Mouse (Mus musculus) right cerebral cortex, postnatal 14 days (tissue): ENCODE results near the gene Slc39a3.
"Not testable (repeated sequence)": the region's sequence is repeated elsewhere in the genome, so short reads cannot be mapped to it uniquely, and the experiment has no call there.

Experiments used
- DNase-seq: peaks from one replicate; pipeline ENCODE4 v3.0.0; 2022

Slc39a3 gene

DNA sequence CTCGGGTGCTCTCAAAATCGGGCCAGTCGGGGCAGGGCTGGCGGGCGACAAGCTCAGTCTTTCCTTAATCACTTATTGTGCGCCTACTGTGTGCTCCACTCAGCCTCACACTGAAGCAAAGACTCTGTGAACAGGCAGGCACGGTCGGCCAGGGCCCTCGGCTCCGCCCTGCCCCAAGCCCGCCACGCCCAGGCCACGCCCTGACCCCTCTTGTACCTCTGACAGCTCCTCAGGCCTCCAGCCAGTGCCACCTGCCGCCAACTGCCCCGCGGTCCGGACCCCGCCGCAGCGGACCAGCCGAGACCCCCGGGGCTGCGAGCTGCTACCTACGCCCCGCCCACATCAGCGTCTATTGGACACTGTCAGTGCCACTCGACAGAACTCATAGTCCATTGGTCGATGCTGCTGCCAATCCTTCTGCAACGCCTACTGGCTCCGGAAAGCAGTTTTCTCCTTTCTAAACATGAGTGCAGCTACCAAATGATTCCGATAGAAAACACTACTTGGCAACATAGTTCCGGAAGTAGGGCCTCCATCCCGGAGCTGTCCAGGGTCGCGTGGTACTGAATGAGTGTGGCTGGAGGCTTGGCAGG is at the start of gene Slc39a3:
TSS of gene Slc39a3 (minus strand) at position 439 of the 593 bp plus-strand sequence.
- peak; percentile 100 for DNase-seq

DNA sequence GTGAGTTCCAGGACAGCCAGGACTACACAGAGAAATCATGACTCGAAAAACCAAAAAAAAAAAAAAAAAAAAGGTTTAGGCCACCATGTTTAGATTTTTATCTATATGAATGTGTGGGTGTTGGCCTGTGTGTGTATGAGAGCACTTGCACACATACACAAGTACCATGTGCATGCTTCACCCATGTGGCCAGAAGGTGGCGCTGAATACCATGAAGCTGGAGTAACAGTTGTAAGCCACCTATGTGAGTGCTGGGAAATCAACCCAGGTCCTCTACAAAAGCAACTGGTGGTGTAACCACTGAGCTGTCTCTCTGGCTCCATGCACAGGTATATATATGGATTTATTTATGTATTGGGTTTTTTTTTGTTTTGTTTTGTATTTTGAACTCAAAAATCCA is 49.8 kb upstream of the Slc39a3 start:
- DNase-seq, result no peak

DNA sequence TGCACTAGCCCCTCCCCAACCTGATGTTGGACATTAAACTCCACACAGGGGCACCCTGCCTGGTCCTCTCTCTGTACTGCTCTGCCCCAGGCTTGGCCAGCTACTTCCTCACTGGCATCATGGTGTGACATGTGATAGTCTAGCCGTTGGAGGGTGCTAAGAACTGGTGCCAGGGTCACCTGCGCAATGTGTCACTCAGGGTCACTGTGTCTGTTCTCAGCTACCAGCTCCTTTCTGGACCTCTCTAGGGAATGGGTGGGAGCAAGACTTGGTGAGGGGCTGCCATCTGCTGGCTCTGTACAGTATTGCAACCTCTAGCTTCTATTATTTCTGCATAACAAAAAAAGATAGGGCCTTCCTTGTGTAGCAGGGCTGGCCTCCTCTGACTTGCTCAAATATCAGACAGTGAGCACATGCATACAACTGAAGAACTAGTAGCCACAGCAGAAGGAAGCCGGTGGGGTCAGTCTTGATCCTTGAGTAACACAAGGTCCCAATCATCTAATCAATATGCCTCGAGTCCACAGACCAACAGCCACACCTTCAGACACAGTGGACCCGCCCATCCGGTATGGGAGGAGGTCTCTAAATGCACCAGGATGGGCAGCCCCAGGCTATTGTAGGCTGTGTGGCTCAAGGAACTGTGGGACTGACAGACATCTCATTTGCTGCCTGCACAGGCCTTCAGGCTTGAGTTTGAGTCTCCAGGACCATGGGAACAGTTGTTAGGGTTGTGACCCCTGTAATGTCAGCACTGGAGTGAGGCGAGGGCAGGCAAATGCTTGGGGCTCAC is 45.1 kb upstream of the Slc39a3 start:
- peak; percentile 71 for DNase-seq

DNA sequence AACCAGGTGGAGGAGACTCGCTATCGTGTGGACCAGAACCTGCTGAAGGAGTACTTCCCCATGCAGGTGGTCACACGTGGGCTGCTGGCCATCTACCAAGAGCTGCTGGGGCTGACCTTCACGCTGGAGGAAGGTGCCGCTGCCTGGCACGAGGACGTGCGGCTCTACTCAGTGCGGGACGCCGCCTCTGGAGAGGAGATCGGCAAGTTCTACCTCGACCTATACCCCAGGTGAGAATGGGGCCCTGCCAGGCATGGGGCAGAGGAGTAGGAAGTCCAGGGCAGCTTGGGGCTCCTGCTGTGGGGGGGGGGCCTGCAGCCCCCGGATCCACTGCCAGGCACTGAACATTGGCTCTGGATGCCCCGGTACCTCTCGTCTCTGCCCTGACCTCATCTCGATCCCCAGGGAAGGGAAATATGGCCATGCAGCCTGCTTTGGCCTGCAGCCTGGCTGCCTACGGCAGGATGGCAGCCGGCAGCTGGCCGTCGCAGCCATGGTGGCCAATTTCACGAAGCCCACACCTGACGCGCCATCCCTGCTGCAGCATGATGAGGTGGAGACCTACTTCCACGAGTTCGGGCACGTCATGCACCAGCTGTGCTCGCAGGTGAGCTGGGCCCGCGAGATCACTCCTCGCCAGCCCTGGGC is 42.9 kb upstream of the Slc39a3 start:
- DNase-seq, result no peak

DNA sequence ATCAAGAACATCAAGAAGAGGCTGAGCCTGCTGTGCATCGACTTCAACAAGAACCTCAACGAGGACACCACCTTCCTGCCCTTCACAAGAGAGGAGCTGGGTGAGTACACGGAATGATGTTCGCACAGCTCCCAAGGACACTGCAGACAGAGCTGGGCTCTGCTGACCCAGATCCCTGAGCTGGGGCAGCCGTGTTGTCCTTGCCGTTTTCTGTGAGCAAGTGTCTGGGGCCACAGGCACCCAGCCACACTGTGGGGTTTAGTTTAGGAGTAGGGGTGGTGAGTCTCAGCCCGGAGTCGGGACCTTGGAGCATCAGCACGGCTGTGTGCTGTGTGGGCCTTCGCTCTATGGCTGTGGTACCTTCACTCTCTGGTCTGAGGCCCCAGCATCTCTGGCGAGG is 40.7 kb upstream of the Slc39a3 start:
- no peak for DNase-seq

DNA sequence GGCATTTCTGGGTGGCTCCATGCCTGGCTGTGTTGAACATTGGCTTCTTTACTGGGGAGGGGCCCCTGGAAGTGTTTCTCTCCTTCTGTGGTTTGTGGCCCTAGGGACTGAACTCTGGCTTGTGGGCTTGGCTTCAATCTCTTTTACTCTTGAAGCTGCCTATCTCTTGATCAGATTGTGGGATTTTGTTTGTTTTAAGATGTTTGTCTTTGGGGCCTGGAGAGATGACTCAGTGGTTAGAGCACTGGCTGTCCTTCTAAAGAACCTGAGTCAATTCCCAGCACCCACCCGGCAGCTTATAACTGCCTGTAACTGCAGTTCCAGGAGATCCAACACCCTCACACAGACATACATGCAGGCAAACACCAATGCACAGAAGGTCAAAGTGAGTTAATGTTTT is 39.1 kb upstream of the Slc39a3 start:
- DNase-seq, result no peak

DNA sequence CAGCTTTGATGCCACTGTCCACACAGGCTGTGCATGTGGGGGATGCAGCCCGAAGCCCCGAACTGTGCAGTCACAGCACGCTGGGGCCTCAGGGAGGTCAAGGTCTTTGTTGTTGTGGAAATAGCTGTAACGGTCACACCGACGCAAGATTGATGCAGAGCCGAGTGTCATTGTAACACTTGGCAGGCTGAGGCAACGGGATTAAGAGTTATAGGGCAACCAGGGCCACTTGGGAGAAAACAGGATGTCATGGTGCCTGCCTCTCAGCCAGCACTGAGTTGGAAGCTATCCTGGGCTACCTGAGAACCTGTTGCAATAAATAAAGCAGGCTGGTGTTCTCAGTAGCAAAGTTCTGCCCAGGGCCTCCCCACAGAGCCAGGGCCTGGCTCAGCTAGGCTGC is 38.5 kb upstream of the Slc39a3 start:
- no peak for DNase-seq

DNA sequence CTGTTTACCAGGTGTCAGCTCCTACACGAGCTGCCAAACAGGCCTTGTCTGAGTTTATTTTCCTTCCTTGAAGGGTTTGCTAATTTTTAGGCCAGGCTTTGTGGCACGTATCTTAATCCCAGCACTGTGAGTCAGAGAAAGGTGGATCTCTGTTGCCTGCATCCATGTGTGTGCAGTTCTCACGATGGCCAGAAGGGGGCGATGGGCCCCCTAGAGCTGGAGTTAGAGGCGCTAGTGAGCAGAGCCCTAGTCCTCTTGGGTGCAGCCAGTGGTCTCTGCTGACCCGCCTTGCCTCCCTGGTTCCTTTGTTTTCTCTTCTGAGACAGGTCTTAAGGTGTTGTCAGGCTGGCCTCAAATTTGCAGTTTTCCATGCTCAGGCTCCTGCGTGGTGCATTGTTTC is 36.2 kb upstream of the Slc39a3 start:
- peak; percentile 29 for DNase-seq

DNA sequence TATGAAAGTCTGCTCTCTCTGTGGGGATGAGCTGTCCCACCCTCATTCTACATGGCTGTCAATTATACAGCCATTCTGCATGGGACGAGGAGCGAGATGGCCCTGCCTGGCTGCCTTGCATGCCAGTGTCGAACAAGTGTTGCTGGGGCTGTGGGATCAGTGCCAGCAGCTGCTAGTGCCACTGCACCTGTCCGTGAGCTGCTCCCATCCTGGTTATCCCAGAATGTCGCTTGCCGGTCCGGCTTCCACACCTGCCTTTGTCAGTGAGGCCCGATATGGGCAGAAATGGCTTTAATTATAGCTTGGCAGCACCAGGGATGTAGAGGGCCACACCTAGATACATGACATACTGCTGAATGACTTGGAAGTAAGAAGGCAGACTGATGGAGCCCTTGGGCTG is 35.1 kb upstream of the Slc39a3 start:
- no peak for DNase-seq

DNA sequence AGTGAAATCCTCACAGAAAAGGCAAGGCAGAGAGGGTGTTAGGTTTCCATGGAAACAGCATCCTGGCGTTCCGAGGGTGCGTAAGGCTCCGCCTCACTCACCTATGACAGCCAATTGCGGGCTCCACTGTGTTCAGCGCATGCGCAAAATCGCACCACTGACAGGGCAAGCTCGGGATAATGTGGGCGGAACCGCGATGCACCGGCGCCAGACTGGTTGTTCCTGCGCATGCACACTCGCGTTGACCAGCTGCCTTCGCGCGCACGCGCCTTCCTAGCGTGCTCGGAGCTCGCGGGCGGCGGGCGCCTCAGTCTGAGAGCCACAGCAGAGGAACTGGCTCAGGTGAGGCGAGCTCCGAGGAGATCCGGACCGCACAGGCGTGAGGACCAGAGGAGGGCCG is 32.6 kb upstream of the Slc39a3 start, which contains the start of gene Thop1:
TSS of gene Thop1 (plus strand) at position 200 of the 400 bp plus-strand sequence.
- DNase-seq, result peak; percentile 98

DNA sequence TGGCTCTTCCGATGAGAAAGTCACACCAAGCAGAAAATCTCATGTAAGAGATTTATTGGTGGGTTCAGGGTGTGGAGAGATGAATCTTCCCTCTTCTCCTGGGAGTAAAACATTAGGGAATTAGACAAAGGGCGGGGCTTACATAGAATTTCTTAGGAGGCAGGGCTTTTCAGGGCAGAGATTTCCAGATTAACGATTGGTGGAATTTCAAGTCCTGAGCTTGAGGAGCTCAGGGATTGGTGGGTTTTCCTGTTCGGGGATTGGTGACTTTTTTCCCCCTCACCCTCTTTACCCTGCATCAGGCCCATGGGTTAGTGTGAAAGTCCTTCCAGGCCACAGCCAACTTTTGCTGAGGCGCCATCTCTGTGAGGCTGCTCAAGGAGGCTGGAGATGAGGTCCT is 31.5 kb upstream of the Slc39a3 start:
- DNase-seq, result no peak

DNA sequence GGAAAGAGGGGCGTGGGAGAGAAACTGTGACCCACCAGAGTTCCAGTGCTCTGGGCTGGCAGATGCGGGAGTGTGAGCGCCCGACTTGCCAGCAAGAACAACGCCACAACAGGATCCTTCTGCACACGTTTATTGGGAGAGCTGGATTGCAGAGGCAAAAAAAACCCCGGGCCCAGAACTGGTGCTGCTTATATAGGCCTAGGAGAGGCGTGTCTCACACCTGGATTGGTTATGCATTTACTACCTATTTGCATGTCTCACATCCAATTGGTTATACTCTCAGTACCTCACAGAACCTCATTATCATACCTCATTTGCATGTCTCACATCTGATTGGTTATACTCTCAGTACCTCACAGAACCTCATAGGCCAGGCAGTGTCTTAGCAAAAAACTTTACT is 27.3 kb upstream of the Slc39a3 start:
- DNase-seq, result not testable (repeated sequence)

DNA sequence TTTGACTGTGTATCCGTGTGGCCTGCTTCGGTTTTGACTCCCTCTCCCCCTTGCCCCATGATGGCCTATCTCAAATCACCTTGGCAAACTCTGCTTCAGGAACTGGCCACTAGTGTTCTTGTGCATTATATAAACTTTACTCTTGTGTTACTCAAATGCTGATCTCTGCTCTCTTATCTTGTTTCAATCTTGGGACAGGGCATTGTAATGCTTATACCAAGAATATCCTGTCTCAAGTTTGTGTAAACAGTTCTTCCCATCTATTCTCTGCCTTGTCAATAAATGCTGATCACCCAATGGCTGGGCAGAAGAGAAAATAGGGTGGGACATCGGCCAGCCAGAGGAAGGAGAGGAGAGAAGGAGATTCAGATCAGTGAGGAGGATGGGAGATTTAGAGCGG is 25.5 kb upstream of the Slc39a3 start:
- no peak for DNase-seq

DNA sequence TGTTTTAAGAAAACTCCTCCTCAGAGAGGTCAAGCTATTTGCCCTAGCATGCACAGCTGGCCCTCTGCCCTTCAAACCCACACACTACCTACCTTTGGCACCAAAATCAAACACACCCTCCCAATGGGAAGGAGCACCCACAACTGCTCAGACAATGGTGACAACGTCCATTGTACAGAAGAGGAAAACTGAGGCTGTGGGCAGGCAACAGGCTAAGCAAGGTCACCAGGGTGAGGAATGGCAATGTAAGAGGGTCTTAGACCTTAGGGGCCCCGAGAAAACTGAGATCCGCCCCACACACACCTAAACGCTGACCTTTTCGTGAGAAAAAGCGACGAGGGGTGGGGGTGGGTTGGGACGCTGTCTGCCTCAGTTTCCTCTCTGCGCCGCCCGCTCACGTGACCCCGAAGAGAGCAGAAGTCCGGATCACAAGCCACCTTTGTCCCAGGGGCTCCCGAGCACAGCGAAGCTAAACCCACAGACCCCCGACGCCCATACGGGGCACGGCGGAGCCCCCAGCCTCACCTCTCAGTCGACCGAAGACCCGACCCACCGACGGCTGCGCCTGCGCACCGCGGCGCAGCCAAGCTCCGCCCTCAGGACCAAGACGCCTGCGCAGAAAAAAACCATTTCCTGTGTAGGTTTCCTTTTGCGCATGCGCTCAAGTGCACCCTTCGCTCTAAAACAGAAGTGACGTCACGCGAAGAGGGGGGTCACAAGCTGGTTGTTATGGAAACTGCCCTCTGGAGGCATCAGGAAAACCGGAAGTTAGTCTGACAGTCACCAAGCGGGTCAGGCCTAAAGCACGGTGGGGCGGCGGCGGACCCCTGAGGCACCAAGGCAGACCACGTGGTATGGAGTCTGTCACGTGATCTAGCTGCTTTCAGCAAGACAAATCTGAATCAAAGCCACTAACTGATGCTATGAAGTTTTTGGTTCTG is 22.6 kb upstream of the Slc39a3 start, which contains the start of gene Sgta:
TSS of gene Sgta (minus strand) at position 579 of the 941 bp plus-strand sequence.
- DNase-seq, result peak; percentile 99

DNA sequence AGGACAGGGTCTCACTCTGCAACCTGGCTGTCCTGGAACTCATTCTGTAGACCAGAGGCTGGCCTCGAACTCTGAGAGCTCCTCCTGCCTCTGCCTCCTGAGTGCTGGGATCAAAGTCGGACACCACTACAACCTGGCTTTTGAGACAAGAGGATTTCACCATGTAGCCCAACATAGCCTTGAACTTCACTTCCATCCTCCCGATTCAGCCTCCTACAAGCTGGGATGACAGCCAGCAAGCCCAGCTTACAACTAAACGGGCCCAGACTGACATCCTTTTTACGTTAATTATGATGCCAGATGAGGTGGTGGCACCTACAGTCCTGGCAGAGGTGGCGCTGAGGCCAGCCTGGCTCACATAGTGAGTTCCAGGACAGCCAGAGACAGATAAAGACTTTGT is 21.7 kb upstream of the Slc39a3 start:
- no peak for DNase-seq

DNA sequence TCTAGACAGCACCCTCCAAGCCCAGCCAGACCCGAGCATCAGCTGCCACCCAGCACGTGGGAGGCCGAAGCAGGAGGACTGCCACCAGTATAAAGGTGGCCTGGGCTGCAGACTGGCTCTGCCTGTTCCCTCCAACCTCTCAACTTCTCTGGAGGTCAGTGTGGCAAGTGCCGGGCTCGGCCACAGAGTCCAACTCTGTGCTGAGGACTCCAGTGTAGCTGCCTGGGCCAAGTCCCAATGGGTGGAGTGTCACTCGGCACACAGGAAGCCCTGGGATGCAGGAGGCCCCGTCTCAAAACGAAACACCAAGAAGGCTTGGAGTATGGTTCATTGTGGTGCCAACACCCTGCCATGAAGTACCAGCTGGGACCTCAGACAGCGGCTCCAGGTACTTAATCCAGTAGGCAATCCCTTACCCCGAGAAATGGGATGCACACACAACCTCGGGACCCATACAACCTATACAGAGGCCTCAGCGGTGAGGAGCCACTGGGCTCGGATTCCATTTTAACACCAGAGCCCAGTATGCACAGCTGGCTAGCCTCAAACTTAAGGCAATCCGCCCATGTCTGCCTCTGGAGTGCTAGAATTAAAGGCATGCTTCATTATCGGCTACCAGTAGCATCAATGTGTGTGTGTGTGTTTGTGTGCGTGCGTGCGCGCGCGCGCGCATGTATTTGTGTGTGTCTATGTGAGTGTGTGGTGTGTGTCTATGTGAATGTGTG is 20.3 kb upstream of the Slc39a3 start:
- no peak for DNase-seq

DNA sequence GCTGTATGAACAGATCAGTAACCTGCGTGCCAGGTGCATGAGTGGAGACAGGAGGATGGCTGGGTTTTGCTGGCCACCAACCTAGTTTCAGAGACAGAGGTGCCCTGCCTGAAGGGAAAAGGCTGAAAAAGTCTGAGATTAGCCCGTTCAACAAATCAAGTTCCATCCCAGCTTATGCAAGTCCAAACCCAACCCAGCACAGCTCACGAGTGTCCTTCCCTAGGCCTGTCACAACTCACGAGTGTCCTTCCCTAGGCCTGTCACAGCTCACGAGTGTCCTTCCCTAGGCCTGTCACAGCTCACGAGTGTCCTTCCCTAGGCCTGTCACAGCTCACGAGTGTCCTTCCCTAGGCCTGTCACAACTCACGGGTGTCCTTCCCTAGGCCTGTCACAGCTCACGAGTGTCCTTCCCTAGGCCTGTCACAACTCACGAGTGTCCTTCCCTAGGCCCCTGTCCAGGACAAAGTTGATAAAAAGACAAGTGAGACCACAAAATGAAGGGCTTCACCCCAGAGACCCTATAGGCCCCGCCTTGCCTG is 18.6 kb upstream of the Slc39a3 start:
- DNase-seq, result not testable (repeated sequence)

DNA sequence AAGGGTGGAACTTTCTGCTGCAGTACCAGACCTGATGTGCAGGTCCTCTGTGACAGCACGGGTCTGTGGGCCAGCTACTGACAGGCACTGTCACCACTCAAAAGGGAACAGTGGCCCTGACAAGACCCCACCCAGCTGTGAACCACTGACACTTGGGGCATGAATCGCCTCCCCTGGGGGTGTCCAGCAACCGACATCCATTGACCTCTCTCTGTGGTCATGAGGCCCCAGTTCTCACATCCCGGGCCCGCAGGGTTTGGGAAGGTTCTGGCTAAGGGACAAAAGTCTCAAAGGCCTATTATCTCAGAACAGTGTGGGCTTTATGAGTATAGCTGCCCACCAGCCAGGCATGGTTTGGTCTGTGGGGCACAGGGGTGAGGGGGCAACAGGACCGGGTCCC is 17.9 kb upstream of the Slc39a3 start:
- no peak for DNase-seq

DNA sequence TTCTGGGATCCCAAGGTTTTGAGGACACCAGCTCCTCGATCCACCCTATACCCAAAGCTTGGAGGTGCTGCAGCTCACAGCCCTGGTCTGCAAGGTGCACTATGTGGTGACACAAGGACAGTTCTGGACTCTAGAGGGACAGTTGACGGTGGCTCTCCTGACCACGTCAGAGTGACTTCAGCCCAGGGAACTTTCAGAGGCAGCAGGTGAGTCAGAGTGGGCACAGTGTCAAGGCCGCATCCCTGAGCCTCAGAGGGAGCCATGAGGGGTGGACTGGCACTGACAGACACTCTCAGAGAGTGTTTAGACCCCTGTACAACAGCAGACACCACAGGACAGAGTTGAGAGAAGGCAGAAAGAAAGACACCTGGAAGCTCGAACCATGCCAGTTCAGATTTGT is 15.4 kb upstream of the Slc39a3 start:
- no peak for DNase-seq

DNA sequence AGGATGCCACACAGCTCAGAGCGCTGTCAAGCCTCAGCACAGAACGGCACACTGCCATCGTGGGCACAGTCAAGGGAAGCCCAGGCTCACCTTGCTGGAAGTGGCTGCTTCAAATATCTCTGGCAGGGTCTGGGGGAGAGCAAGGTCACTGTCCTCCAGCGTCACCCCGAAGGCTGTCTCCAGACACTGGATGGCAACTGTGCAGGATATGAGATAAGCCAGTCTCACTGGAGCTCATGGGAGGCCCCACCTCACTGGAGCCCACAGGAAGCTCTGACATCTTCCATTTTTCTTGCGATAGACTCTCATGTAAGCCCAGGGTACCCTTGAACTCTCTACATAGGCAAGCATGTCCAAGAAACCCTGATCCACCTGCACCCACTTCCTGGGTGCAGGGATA is 13.9 kb upstream of the Slc39a3 start:
- DNase-seq, result no peak

DNA sequence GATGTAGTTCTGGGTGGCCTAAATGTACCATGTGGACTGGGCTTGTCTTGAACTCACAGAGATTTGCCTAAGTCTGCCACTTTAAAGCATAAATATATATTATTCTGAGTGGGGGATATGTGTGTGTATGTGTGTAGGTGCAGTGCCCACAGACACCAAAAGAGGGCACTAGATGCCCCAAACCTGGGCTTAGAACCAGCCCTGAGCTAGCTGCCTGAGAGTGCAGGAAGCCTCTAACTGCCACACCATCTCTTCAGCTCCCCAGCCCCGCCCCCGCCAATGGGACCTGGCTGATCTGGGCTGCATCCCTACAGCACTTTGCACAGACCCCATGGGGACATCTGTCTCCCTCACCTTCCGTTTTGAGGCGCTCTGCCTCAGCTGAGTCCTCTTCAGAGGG is 13.4 kb upstream of the Slc39a3 start:
- no peak for DNase-seq

DNA sequence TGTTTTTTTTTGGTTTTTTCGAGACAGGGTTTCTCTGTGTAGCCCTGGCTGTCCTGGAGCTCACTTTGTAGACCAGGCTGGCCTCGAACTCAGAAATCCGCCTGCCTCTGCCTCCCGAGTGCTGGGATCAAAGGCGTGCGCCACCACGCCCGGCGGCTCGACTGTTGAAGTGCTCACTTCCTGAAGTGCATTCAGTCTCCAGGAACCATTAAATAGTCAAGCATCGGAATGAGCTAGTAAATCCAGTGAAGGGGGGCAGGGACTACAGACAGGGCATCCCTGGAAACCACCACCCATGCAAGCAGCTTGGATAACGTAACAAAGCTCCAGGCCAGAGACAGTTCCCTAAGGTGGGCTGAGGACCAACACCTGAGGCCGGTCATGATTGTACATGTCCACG is 8.0 kb upstream of the Slc39a3 start:
- not testable (repeated sequence) for DNase-seq
